Comparison of ENCODE assay signal across 19 mouse cellular contexts in the genomic region with DNA sequence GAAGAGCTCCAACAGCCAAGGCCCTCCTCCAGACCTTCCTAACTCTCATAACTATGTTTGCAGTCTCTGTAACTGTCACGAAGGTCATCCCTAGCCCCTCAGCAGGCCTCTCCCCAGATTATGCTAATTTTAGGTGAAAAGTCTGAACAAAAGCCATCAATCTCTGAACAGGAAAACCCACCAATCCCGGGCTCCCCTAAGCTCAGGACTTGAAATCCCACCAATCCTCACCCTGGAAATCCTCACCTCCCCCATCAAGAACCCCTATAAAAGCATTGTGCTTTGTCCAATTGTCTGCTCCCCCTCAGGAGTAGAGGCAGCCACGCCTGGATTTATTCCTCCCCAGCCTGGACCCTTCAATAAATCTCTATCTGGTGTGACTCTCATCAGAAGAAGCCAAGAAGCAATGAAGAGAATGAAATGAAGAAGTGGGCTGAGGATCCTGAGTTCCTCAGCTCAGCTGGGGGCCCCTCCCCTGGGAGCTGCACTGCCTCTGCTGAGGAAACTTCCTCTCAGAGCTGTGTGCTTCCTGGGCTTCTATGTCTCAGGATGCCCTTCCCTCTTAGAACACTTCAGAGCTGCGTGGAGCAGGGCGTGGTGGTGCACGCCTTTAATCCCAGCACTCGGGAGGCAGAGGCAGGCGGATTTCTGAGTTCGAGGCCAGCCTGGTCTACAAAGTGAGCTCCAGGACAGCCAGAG. TPM values are rescaled to one million over a fixed set of nuclear protein-coding genes. Genes with fewer than 3 reads are reported as not detected.
DNase-seq lines count a peak whose midpoint lies in the region; ATAC-seq and TF ChIP-seq lines count a peak whose summit lies in the region.
"Had no signal": no experiment of that assay in that cellular context is flagged by ENCODE, and none has a peak within 500 bp of the region (broad histone marks: within the 10 kb centered on the region; RNA-seq: fewer than 3 reads in every experiment).

No protein-coding gene starts in this region.

- no peaks in the 10 kb centered on the region for H3K9me3 ChIP-seq in kidney, embryonic 16.5 days (ENCODE audit: low read length)
- H3K9me3 ChIP-seq in CH12.LX (replicated peaks; ENCODE audit: low read length), result no peaks in the 10 kb centered on the region
- H3K9me3 ChIP-seq: heart, embryonic 13.5 days; limb, embryonic 13.5 days; liver, embryonic 15.5 days had no signal

- no peak for TF ChIP-seq CTCF in CH12.LX (conservative IDR thresholded peaks at IDR 0.05 in 1 of 2, IDR thresholded peaks at IDR 0.05 in 1 of 2; ENCODE audit: low read depth in 2 of 2, low read length in 2 of 2)

- H3K27me3 ChIP-seq in kidney, embryonic 16.5 days (ENCODE audit: insufficient read depth, low read length), result no peaks in the 10 kb centered on the region
- no peaks in the 10 kb centered on the region for H3K27me3 ChIP-seq in CH12.LX (replicated peaks)
- H3K27me3 ChIP-seq: heart, embryonic 13.5 days; limb, embryonic 13.5 days; liver, embryonic 15.5 days had no signal

- no peak for TF ChIP-seq POLR2A in CH12.LX (IDR thresholded peaks at IDR 0.05; ENCODE audit: low read depth, low read length)

- no peaks in the 10 kb centered on the region for H3K36me3 ChIP-seq in kidney, embryonic 16.5 days (ENCODE audit: insufficient read depth, low read length)
- H3K36me3 ChIP-seq in CH12.LX (replicated peaks in 1 of 2; ENCODE audit: control insufficient read depth in 1 of 2, insufficient read depth in 1 of 2, low read length in 1 of 2), result no peaks in the 10 kb centered on the region
- H3K36me3 ChIP-seq: heart, embryonic 13.5 days; liver, embryonic 15.5 days had no signal

- no peak overlapping the region for H3K27ac ChIP-seq in kidney, embryonic 16.5 days (ENCODE audit: low read length)
- no peak overlapping the region for H3K27ac ChIP-seq in CH12.LX (ENCODE audit: insufficient read depth, low read depth)
- H3K27ac ChIP-seq: limb, embryonic 13.5 days; liver, embryonic 15.5 days had no signal

- H3K4me1 ChIP-seq in kidney, embryonic 16.5 days (ENCODE audit: insufficient read depth, low read length), result peaks cover 14% of the 10 kb centered on the region; the same call in 1 of the 2 replicates
- H3K4me1 ChIP-seq in CH12.LX (ENCODE audit: control insufficient read depth in 1 of 2, insufficient read depth in 2 of 2), result peaks cover 2 to 32% of the 10 kb centered on the region in 2 experiments; a peak in 3 of 4 replicates

- H3K4me3 ChIP-seq in kidney, embryonic 16.5 days (ENCODE audit: low read length), result no peak overlapping the region
- H3K4me3 ChIP-seq in CH12.LX (replicated peaks in 1 of 3; ENCODE audit: low read depth in 2 of 3, low read length in 2 of 3, poor library complexity in 1 of 3), result no peak overlapping the region
- H3K4me3 ChIP-seq: heart, embryonic 13.5 days; limb, embryonic 13.5 days; liver, embryonic 15.5 days had no signal

- H3K9ac ChIP-seq in kidney, embryonic 16.5 days (replicated peaks; ENCODE audit: low read length), result no peak overlapping the region
- no peak overlapping the region for H3K9ac ChIP-seq in CH12.LX (ENCODE audit: insufficient read depth, low read depth)
- H3K9ac ChIP-seq: heart, embryonic 13.5 days; limb, embryonic 13.5 days; liver, embryonic 15.5 days had no signal

- in situ Hi-C loops in CH12.LX (cut with MboI; ENCODE audit: low pct_ligation_motif_present, low pct_unique_long_range_greater_than_20kb, low sequenced_read_pairs), result no loop called here

- H3K79me2 ChIP-seq in CH12.LX (replicated peaks; ENCODE audit: control insufficient read depth, extremely low read depth, insufficient read depth, poor library complexity, severe bottlenecking), result no peaks in the 10 kb centered on the region

- ATAC-seq in kidney, embryonic 16.5 days (ENCODE audit: low FRiP score, low TSS enrichment), result 0 out of 2 replicates have a peak, but pooled peaks have one; percentile 15
- peak; percentile 73; the same call in 1 of the 2 replicates for ATAC-seq in monocyte, adult 5-6 weeks (replicated peaks; ENCODE audit: insufficient number of reproducible peaks, low FRiP score, low TSS enrichment, poor library complexity, severe bottlenecking)
- ATAC-seq: CD4-positive, CD25-positive, alpha-beta regulatory T cell, adult 4 months had no signal

- dilution Hi-C loops in CH12.LX (cut with MboI; ENCODE audit: extremely low pct_ligation_motif_present, extremely low pct_unique_long_range_greater_than_20kb, low sequenced_read_pairs), result no loop called here

- TF ChIP-seq RAD21 in CH12.LX (IDR thresholded peaks at IDR 0.05; ENCODE audit: low read depth, low read length), result no peak

- no peak for TF ChIP-seq EP300 in CH12.LX (IDR thresholded peaks at IDR 0.05; ENCODE audit: low read length)

- no peak for DNase-seq in kidney, adult 8-10 months
- peak; percentile 30 for DNase-seq in CH12.LX (ENCODE audit: extremely low read depth)
- DNase-seq in R1 (ENCODE audit: low read depth, low spot score), result peak; percentile 83
- DNase-seq in frontal cortex, postnatal 10 days (ENCODE audit: low spot score in 2 of 2), result no peak
- DNase-seq in lung, postnatal 10 days, result no peak
- DNase-seq in embryo, embryonic 9.5 days (ENCODE audit: extremely low spot score), result no peak
- DNase-seq: adrenal gland, adult 8-10 months; cerebellum, postnatal 36 days; heart, postnatal 36 days; kidney, adult 2 months; kidney, postnatal 36 days; lung, postnatal 14 days; right cerebral cortex, postnatal 14 days had no signal

- no peak overlapping the region for H3K4me2 ChIP-seq in kidney, embryonic 16.5 days (replicated peaks; ENCODE audit: low read depth, low read length)
- no peak overlapping the region for H3K4me2 ChIP-seq in CH12.LX (ENCODE audit: insufficient read depth, low read depth, poor library complexity, severe bottlenecking)
- H3K4me2 ChIP-seq: heart, embryonic 13.5 days; limb, embryonic 13.5 days; liver, embryonic 15.5 days had no signal

- 65% methylated on average over 8 of the region's 9 CpGs for WGBS in kidney, embryonic 16.5 days

TF ChIP-seq in CH12.LX, 34 proteins besides CTCF, POLR2A, EP300 and RAD21:
- TF ChIP-seq SMC3 (IDR thresholded peaks at IDR 0.05; ENCODE audit: low read depth, low read length), result no peak
- no peak for TF ChIP-seq RCOR1 (conservative IDR thresholded peaks at IDR 0.05; ENCODE audit: low read depth, low read length)
- TF ChIP-seq PAX5 (IDR thresholded peaks at IDR 0.05; ENCODE audit: low read length), result no peak
- TF ChIP-seq JUND (conservative IDR thresholded peaks at IDR 0.05; ENCODE audit: low read depth, low read length), result no peak
- no peak for TF ChIP-seq IRF4 (IDR thresholded peaks at IDR 0.05; ENCODE audit: low read depth, low read length)
- TF ChIP-seq MAZ (IDR thresholded peaks at IDR 0.05; ENCODE audit: low read depth, low read length), result no peak
- TF ChIP-seq MAX (IDR thresholded peaks at IDR 0.05; ENCODE audit: low read length), result no peak
- no peak for TF ChIP-seq JUN (IDR thresholded peaks at IDR 0.05; ENCODE audit: insufficient read depth, low read depth, low read length)
- TF ChIP-seq MXI1 (IDR thresholded peaks at IDR 0.05; ENCODE audit: low read depth, low read length), result no peak
- no peak for TF ChIP-seq TCF12 (IDR thresholded peaks at IDR 0.05; ENCODE audit: low read depth, low read length)
- no peak for TF ChIP-seq ZMIZ1 (IDR thresholded peaks at IDR 0.05; ENCODE audit: low read depth, low read length)
- TF ChIP-seq HCFC1 (IDR thresholded peaks at IDR 0.05; ENCODE audit: low read depth, low read length), result no peak
- TF ChIP-seq USF2 (conservative IDR thresholded peaks at IDR 0.05; ENCODE audit: low read depth, low read length), result no peak
- no peak for TF ChIP-seq USF1 (IDR thresholded peaks at IDR 0.05; ENCODE audit: low read depth, low read length)
- no peak for TF ChIP-seq CHD2 (IDR thresholded peaks at IDR 0.05; ENCODE audit: low read length)
- no peak for TF ChIP-seq E2F4 (IDR thresholded peaks at IDR 0.05; ENCODE audit: insufficient replicate concordance, low read depth, low read length)

RNA-seq across cellular contexts. Expression of a gene that starts 11.3 kb away (rescaled TPM):
- 25.9 and 27.5 TPM in 2 replicates for polyA plus RNA-seq in kidney, embryonic 16.5 days (2015; fragmentation: Nextera tagmentation; extraction: Ambion mirVana)
- total RNA-seq in CH12.LX (2012; rRNA removed) (9.9 and 11.8 TPM in 2 replicates), CH12.LX (2014; rRNA removed) (4.4 and 5.0 TPM in 2 replicates)
- polyA plus RNA-seq in CH12.LX (2012; ENCODE audit: insufficient read length, low read depth), result 6.9 and 7.3 TPM in 2 replicates
- total RNA-seq in monocyte, adult 5-6 weeks (2017), result 4.5 to 8.6 TPM (median 5.0 TPM) in 3 replicates

Comparison
In these comparisons a context has a peak if more than half of its experiments do, and no peak if none do; other contexts are left out.
1. DNase-seq: peak in CH12.LX (single experiment) and R1 (single experiment); none in kidney, adult 8-10 months (0 of 2), frontal cortex, postnatal 10 days (0 of 2), lung, postnatal 10 days (single experiment) and embryo, embryonic 9.5 days (single experiment).